Mouse (Mus musculus): ENCODE results near the gene Abhd17c. TPM values are rescaled to one million over a fixed set of nuclear protein-coding genes. Genes with fewer than 3 reads are reported as not detected.

Abhd17c gene
- polyA plus RNA-seq, 1 experiment from 2014 or later: 36.4 TPM

GRCm38 (mm10) chr7:84142196-84142595 is 9.5 kb downstream of the Abhd17c start:
- DNase-seq (no peak), ATAC-seq (no peak)
- H3K36me3 ChIP-seq (replicated peaks; ENCODE audit: insufficient read depth, low read length): no peaks in the 10 kb centered on the region
- no peak overlapping the region for H3K4me2 ChIP-seq (ENCODE audit: low read depth, low read length)
- H3K27ac ChIP-seq (ENCODE audit: low read depth): peak overlapping the region; percentile 82
- H3K27me3 ChIP-seq (ENCODE audit: insufficient read depth, low read length): no peaks in the 10 kb centered on the region
- 69% methylated on average over 4 of the region's 4 CpGs for WGBS (ENCODE audit: insufficient replicate concordance)
- peaks cover 79% of the 10 kb centered on the region for H3K4me1 ChIP-seq (ENCODE audit: insufficient read depth)
- no peak overlapping the region for H3K9ac ChIP-seq (replicated peaks)
- H3K9me3 ChIP-seq (ENCODE audit: low read length): no peaks in the 10 kb centered on the region
- no peak for TF ChIP-seq EP300 (IDR thresholded peaks at IDR 0.05; ENCODE audit: low read depth)
- no peak for TF ChIP-seq CTCF (IDR thresholded peaks at IDR 0.05; ENCODE audit: low read depth)
- no peak overlapping the region for H3K4me3 ChIP-seq (ENCODE audit: low read depth, low read length)

DNA sequence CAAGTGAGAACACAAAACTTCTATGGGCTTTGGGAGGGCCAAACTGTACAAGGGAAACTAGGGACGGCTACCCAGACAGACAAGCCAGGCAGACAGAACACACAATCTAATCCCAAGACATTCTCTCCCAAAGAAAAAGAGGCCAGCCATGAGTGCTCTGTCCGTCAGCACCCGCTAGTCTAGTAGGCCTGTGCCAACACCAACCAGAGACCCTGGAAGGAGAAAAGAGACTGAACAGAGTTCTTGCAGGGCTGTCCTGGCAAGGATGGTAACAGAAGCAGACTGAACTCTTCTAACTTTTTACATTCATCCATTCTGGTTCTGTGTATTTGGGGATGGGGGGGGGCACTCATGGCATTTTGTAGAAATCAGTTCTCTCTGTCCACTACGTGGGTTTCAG is 12.1 kb downstream of the Abhd17c start:
- peaks cover 74% of the 10 kb centered on the region for H3K4me1 ChIP-seq (ENCODE audit: insufficient read depth)
- H3K9me3 ChIP-seq (ENCODE audit: low read length): no peaks in the 10 kb centered on the region
- DNase-seq: no peak
- H3K9ac ChIP-seq (replicated peaks): no peak overlapping the region
- no peak overlapping the region for H3K4me2 ChIP-seq (ENCODE audit: low read depth, low read length)
- TF ChIP-seq CTCF (IDR thresholded peaks at IDR 0.05; ENCODE audit: low read depth): no peak
- no peak for TF ChIP-seq EP300 (IDR thresholded peaks at IDR 0.05; ENCODE audit: low read depth)
- ATAC-seq: no peak
- no peak overlapping the region for H3K4me3 ChIP-seq (ENCODE audit: low read depth, low read length)
- no peaks in the 10 kb centered on the region for H3K27me3 ChIP-seq (ENCODE audit: insufficient read depth, low read length)
- no peaks in the 10 kb centered on the region for H3K36me3 ChIP-seq (replicated peaks; ENCODE audit: insufficient read depth, low read length)
- 59% methylated on average over 4 of the region's 4 CpGs for WGBS (ENCODE audit: insufficient replicate concordance)
- 0 out of 2 replicates have a peak overlapping the region, but pooled peaks have one; percentile 0 for H3K27ac ChIP-seq (ENCODE audit: low read depth)

DNA sequence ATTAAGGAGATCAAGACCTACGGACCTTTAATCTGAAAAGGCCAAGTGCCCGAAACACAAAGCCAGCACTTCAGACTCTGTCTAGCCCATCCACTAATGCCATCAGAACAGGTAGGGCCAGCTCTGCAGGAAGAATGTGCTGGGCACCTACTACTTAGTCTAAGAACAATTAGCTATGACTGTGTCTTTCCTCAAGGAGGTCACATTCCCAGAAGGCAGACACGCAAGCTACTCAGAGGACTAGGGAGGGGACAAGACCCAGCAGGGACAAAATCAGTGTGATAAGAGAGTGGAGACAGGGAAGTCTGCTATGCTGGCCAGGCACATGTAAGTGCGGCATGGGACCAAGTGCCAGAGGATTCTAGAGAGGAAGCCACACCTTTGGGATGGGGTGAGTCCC is 13.0 kb downstream of the Abhd17c start:
- H3K36me3 ChIP-seq (replicated peaks; ENCODE audit: insufficient read depth, low read length): no peaks in the 10 kb centered on the region
- peaks cover 71% of the 10 kb centered on the region for H3K4me1 ChIP-seq (ENCODE audit: insufficient read depth)
- no peak for TF ChIP-seq CTCF (IDR thresholded peaks at IDR 0.05; ENCODE audit: low read depth)
- TF ChIP-seq EP300 (IDR thresholded peaks at IDR 0.05; ENCODE audit: low read depth): no peak
- no peak overlapping the region for H3K4me2 ChIP-seq (ENCODE audit: low read depth, low read length)
- H3K4me3 ChIP-seq (ENCODE audit: low read depth, low read length): no peak overlapping the region
- no peaks in the 10 kb centered on the region for H3K9me3 ChIP-seq (ENCODE audit: low read length)
- DNase-seq (no peak), ATAC-seq (no peak)
- H3K9ac ChIP-seq (replicated peaks): no peak overlapping the region
- no peaks in the 10 kb centered on the region for H3K27me3 ChIP-seq (ENCODE audit: insufficient read depth, low read length)
- WGBS (ENCODE audit: insufficient replicate concordance): 66% methylated on average over 4 of the region's 4 CpGs
- H3K27ac ChIP-seq (ENCODE audit: low read depth): no peak overlapping the region

GRCm38 (mm10) chr7:84137779-84138178 is 13.9 kb downstream of the Abhd17c start:
- ATAC-seq (no peak), DNase-seq (no peak)
- no peaks in the 10 kb centered on the region for H3K36me3 ChIP-seq (replicated peaks; ENCODE audit: insufficient read depth, low read length)
- H3K4me3 ChIP-seq (ENCODE audit: low read depth, low read length): no peak overlapping the region
- H3K27ac ChIP-seq (ENCODE audit: low read depth): no peak overlapping the region
- no peaks in the 10 kb centered on the region for H3K9me3 ChIP-seq (ENCODE audit: low read length)
- no peaks in the 10 kb centered on the region for H3K27me3 ChIP-seq (ENCODE audit: insufficient read depth, low read length)
- peaks cover 73% of the 10 kb centered on the region for H3K4me1 ChIP-seq (ENCODE audit: insufficient read depth)
- H3K4me2 ChIP-seq (ENCODE audit: low read depth, low read length): no peak overlapping the region
- H3K9ac ChIP-seq (replicated peaks): no peak overlapping the region; the same call in 1 of the 2 replicates
- TF ChIP-seq CTCF (IDR thresholded peaks at IDR 0.05; ENCODE audit: low read depth) (no peak), EP300 (IDR thresholded peaks at IDR 0.05; ENCODE audit: low read depth) (no peak)
- 74% methylated on average over 3 of the region's 3 CpGs for WGBS (ENCODE audit: insufficient replicate concordance)

- peak overlapping the region; percentile 30; the same call in 1 of the 2 replicates for H3K9ac ChIP-seq (replicated peaks)
- H3K4me3 ChIP-seq (ENCODE audit: low read depth, low read length): 0 out of 2 replicates have a peak overlapping the region, but pooled peaks have one; percentile 24
- H3K27me3 ChIP-seq (ENCODE audit: insufficient read depth, low read length): no peaks in the 10 kb centered on the region
- H3K36me3 ChIP-seq (replicated peaks; ENCODE audit: insufficient read depth, low read length): no peaks in the 10 kb centered on the region
- TF ChIP-seq CTCF (IDR thresholded peaks at IDR 0.05; ENCODE audit: low read depth) (no peak), EP300 (IDR thresholded peaks at IDR 0.05; ENCODE audit: low read depth) (no peak)
- ATAC-seq (peak; percentile 74), DNase-seq (no peak)
- peak overlapping the region; percentile 86 for H3K27ac ChIP-seq (ENCODE audit: low read depth)
- H3K4me1 ChIP-seq (ENCODE audit: insufficient read depth): peaks cover 60% of the 10 kb centered on the region
- H3K9me3 ChIP-seq (ENCODE audit: low read length): no peaks in the 10 kb centered on the region
- 46% methylated on average over 4 of the region's 4 CpGs for WGBS (ENCODE audit: insufficient replicate concordance)
- H3K4me2 ChIP-seq (ENCODE audit: low read depth, low read length): peak overlapping the region; percentile 58
Observed at GRCm38 (mm10) chr7:84135799-84136700, 15.6 kb downstream of the Abhd17c start.

- TF ChIP-seq EP300 (IDR thresholded peaks at IDR 0.05; ENCODE audit: low read depth) (no peak), CTCF (IDR thresholded peaks at IDR 0.05; ENCODE audit: low read depth) (no peak)
- Histone ChIP-seq H3K36me3 (replicated peaks; ENCODE audit: insufficient read depth, low read length) (peaks cover 3% of the 10 kb centered on the region; the same call in 1 of the 2 replicates), H3K27me3 (ENCODE audit: insufficient read depth, low read length) (no peaks in the 10 kb centered on the region), H3K4me2 (ENCODE audit: low read depth, low read length) (no peak overlapping the region), H3K4me3 (ENCODE audit: low read depth, low read length) (no peak overlapping the region), H3K9me3 (ENCODE audit: low read length) (no peaks in the 10 kb centered on the region), H3K9ac (replicated peaks) (no peak overlapping the region), H3K4me1 (ENCODE audit: insufficient read depth) (peaks cover 52% of the 10 kb centered on the region), H3K27ac (ENCODE audit: low read depth) (no peak overlapping the region)
- ATAC-seq (no peak), DNase-seq (peak; percentile 63)
- whole genome bisulfite sequencing (ENCODE audit: insufficient replicate concordance): 52% methylated on average over 1 of the region's 1 CpGs
Observed at GRCm38 (mm10) chr7:84132704-84133103, 19.0 kb downstream of the Abhd17c start.

Data from liver, postnatal 0 days (tissue).